Mouse (Mus musculus): ENCODE measurements around the gene C2cd2l. TPM values are rescaled to one million over a fixed set of nuclear protein-coding genes. Genes with fewer than 3 reads are reported as not detected.
A peak's percentile ranks its signal among the peaks of the same experiment; 100 is the strongest.

C2cd2l gene
- polyA plus RNA-seq, 1 experiment from 2014 or later: 6.7 TPM

DNA sequence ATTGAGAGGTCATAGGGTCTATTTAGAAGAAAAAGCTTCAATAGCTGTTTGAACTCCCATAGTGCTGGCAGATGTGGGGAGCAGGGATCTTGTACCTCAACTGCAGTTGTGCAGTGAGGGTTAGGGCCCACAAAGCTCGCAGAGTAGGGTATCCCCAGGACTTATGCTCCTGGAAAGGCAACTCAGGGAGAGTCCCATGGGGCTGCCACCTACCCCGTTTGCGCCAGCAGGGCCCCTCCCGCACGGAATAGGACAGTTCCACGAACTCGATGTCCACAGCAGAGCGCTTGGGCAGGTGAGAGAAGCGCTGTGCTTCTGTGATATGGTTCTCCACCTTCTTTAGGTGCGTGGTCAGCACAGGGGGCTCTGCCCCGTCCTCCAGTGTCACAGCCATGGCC lies 33.1 kb downstream of the C2cd2l start:
- TF ChIP-seq CTCF (IDR thresholded peaks at IDR 0.05; ENCODE audit: low read depth): no peak
- Histone ChIP-seq H3K36me3 (ENCODE audit: insufficient read depth) (no peaks in the 10 kb centered on the region), H3K9me3 (ENCODE audit: low read depth, low read length) (no peaks in the 10 kb centered on the region)

DNA sequence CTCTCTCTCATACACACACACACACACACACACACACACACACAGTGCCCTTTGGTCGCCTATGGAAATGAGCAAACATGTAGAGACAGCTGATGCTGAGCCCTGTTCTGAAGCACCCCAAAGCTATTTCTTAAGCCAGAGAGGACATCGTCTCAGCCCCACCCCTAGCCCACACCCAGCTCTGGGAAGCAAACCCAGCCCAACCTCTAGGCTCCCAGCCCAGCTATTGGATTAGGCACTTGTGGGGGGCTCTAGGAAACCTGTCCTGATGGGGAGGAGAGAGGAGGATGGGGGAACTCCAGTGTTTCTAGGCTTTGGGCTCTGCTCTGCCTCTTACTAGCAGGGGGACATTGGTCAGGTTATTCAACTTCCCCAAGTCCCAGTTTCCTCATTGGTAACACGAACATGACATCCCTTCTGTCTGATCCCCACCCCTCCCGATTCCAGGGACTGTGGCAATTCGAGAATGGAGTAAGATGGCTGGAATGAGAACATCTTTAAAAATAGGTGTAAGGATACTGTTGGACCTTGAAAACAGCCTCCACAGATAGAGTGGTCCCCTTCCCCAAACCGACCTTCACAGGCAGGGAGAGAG lies 33.7 kb downstream of the C2cd2l start:
- no peak overlapping the region for H3K27ac ChIP-seq (ENCODE audit: low read depth)
- ATAC-seq (ENCODE audit: insufficient read depth) (no peak), DNase-seq (no peak)
- H3K4me1 ChIP-seq (ENCODE audit: insufficient read depth): peaks cover 4% of the 10 kb centered on the region; the same call in 1 of the 2 replicates
- H3K4me3 ChIP-seq (ENCODE audit: low read depth, low read length): peak overlapping the region; percentile 11; the same call in 1 of the 2 replicates
- WGBS: 14% methylated on average over 6 of the region's 6 CpGs
- H3K36me3 ChIP-seq (ENCODE audit: insufficient read depth): no peaks in the 10 kb centered on the region
- peak overlapping the region; percentile 97 for H3K4me2 ChIP-seq
- H3K9me3 ChIP-seq (ENCODE audit: low read depth, low read length): no peaks in the 10 kb centered on the region
- TF ChIP-seq CTCF (IDR thresholded peaks at IDR 0.05; ENCODE audit: low read depth): no peak
- H3K27me3 ChIP-seq (ENCODE audit: insufficient read depth, low read length): peaks cover 27% of the 10 kb centered on the region
- no peak overlapping the region for H3K9ac ChIP-seq

More for the DNA sequence above, 33.1 kb downstream of the C2cd2l start:
- Histone ChIP-seq H3K4me1 (ENCODE audit: insufficient read depth) (peaks cover 4% of the 10 kb centered on the region; the same call in 1 of the 2 replicates), H3K27me3 (ENCODE audit: insufficient read depth, low read length) (peaks cover 27% of the 10 kb centered on the region), H3K9ac (peak overlapping the region; percentile 64), H3K4me2 (peak overlapping the region; percentile 97), H3K4me3 (ENCODE audit: low read depth, low read length) (peak overlapping the region; percentile 63), H3K27ac (ENCODE audit: low read depth) (no peak overlapping the region)
- WGBS: 11% methylated on average over 11 of the region's 11 CpGs
- peak; percentile 35 for ATAC-seq (ENCODE audit: insufficient read depth)
- DNase-seq: no peak

DNA sequence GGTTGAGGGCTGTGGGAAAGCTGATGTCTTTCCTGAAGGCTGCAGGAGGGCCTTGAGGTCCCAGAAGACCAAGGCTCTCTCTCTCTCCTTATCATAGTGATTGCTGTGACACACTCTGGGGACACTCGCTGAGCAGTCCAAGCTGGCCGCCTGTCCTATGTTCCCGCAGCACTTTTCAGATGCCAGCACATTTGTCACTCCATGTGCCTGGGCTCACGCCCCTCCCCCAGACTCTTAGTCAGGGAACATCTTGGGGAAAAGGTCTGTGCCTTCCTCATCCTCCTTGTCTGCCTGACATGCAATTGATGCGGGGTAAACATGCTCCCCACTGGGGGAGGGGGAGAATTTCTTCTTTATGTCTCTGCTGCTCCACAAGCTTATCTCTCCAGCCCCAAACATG lies 36.9 kb downstream of the C2cd2l start:
- Histone ChIP-seq H3K9me3 (ENCODE audit: low read depth, low read length) (no peaks in the 10 kb centered on the region), H3K4me3 (ENCODE audit: low read depth, low read length) (no peak overlapping the region), H3K27me3 (ENCODE audit: insufficient read depth, low read length) (peaks cover 14% of the 10 kb centered on the region), H3K4me1 (ENCODE audit: insufficient read depth) (no peaks in the 10 kb centered on the region), H3K9ac (no peak overlapping the region), H3K27ac (ENCODE audit: low read depth) (no peak overlapping the region), H3K36me3 (ENCODE audit: insufficient read depth) (no peaks in the 10 kb centered on the region), H3K4me2 (no peak overlapping the region)
- ATAC-seq (ENCODE audit: insufficient read depth) (no peak), DNase-seq (peak; percentile 5)
- 36% methylated on average over 5 of the region's 5 CpGs for WGBS
- no peak for TF ChIP-seq CTCF (IDR thresholded peaks at IDR 0.05; ENCODE audit: low read depth)

DNA sequence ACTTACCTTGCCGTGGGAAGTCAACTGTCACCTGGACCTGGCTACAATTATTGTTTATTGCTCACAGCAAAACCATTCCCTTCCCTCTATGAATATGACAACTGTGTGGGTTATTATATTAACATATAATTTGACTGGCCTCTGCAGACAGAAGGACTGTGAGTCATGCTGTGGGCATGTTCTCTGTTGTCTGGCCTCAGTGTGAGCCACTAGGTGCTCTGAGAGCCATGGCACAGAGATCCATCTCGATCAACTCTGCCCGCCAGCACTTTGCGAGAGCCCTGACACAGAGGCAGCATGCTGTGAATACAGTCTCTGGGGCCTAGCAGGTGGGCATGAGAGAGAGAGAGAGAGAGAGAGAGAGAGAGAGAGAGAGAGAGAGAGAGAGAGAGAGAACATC lies 50.1 kb downstream of the C2cd2l start:
- no peak overlapping the region for H3K9ac ChIP-seq
- no peaks in the 10 kb centered on the region for H3K27me3 ChIP-seq (ENCODE audit: insufficient read depth, low read length)
- H3K27ac ChIP-seq (ENCODE audit: low read depth): no peak overlapping the region
- TF ChIP-seq CTCF (IDR thresholded peaks at IDR 0.05; ENCODE audit: low read depth): no peak
- no peak for ATAC-seq (ENCODE audit: insufficient read depth)
- H3K4me2 ChIP-seq: no peak overlapping the region
- 79% methylated on average over 4 of the region's 4 CpGs for WGBS
- no peak overlapping the region for H3K4me3 ChIP-seq (ENCODE audit: low read depth, low read length)
- no peak for DNase-seq
- H3K36me3 ChIP-seq (ENCODE audit: insufficient read depth): no peaks in the 10 kb centered on the region
- H3K9me3 ChIP-seq (ENCODE audit: low read depth, low read length): no peaks in the 10 kb centered on the region
- peaks cover 10% of the 10 kb centered on the region for H3K4me1 ChIP-seq (ENCODE audit: insufficient read depth)

DNA sequence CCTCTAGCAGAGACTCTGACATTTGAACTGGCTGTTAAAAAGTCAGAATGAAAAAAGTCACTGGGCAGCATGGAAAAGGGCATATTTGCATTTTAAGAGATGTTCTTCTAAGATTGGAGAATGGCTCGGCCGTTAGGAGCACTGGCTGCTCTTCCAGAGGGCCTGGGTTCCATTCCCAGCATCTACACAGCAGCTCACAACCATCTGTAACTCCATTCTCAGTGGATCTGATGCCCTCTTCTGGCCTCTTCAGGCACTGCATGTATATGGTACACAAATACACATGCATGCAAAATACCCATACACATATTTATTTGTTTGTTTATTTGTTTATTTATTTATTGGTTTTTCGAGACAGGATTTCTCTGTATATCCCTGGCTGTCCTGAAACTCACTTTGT lies 51.0 kb downstream of the C2cd2l start:
- H3K4me1 ChIP-seq (ENCODE audit: insufficient read depth): peaks cover 10% of the 10 kb centered on the region
- no peaks in the 10 kb centered on the region for H3K27me3 ChIP-seq (ENCODE audit: insufficient read depth, low read length)
- H3K4me2 ChIP-seq: no peak overlapping the region
- DNase-seq: peak; percentile 49
- 72% methylated on average over 3 of the region's 3 CpGs for WGBS
- H3K9me3 ChIP-seq (ENCODE audit: low read depth, low read length): no peaks in the 10 kb centered on the region
- no peak overlapping the region for H3K4me3 ChIP-seq (ENCODE audit: low read depth, low read length)
- H3K9ac ChIP-seq: no peak overlapping the region
- H3K36me3 ChIP-seq (ENCODE audit: insufficient read depth): no peaks in the 10 kb centered on the region
- no peak overlapping the region for H3K27ac ChIP-seq (ENCODE audit: low read depth)
- no peak for ATAC-seq (ENCODE audit: insufficient read depth)
- peak; percentile 60 for TF ChIP-seq CTCF (IDR thresholded peaks at IDR 0.05; ENCODE audit: low read depth)

DNA sequence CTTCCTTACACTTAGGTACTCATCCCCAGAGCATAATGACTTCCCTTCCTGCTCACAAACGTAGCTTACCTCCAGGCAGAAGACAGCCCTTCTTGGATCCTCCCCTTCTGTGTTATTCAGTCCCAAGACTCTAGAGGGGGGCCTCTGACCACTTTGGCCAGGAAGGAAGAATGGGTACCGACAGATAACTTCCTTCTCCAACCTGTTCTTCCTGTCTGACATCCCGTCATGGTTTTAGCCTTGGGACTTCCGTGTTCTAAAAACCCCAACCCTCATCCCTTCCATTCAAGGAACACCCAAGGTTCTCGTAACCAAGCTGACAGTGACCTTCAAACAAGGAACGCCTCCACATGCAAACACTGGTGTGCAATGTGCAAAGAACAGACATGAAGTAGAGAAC lies 51.7 kb downstream of the C2cd2l start, which contains the start of gene Nlrx1:
TSS of gene Nlrx1 (minus strand) at position 168 of the 400 bp plus-strand sequence.
- peaks cover 10% of the 10 kb centered on the region for H3K4me1 ChIP-seq (ENCODE audit: insufficient read depth)
- no peak for DNase-seq
- H3K4me3 ChIP-seq (ENCODE audit: low read depth, low read length): peak within 1 kb of the TSS; percentile 53
- peak within 1 kb of the TSS; percentile 79 for H3K9ac ChIP-seq
- TF ChIP-seq CTCF (IDR thresholded peaks at IDR 0.05; ENCODE audit: low read depth): no peak
- peak within 1 kb of the TSS; percentile 80 for H3K27ac ChIP-seq (ENCODE audit: low read depth)
- H3K27me3 ChIP-seq (ENCODE audit: insufficient read depth, low read length): no peaks in the 10 kb centered on the region
- ATAC-seq (ENCODE audit: insufficient read depth): peak; percentile 40
- H3K4me2 ChIP-seq: peak within 1 kb of the TSS; percentile 79
- H3K9me3 ChIP-seq (ENCODE audit: low read depth, low read length): no peaks in the 10 kb centered on the region
- H3K36me3 ChIP-seq (ENCODE audit: insufficient read depth): no peaks in the 10 kb centered on the region
- 62% methylated on average over 6 of the region's 6 CpGs for WGBS

DNA sequence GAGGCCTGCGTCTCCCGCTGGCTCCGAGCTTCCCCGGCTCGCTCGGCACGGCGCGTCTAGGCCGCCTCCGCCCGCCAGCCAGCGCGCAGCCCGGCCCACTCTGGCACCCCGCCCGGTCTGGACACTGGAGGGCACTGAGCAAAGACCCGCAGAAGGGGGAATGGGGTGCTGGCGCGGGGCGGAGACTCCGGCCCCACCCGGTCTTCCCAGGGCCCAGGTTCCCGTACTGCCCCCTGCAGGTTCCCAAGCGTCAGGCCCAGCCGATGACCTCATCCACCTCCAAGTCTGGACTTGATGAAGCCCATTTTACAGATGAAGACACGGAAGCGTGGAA lies 52.1 kb downstream of the C2cd2l start:
- H3K4me2 ChIP-seq: peak overlapping the region; percentile 79
- H3K27me3 ChIP-seq (ENCODE audit: insufficient read depth, low read length): no peaks in the 10 kb centered on the region
- TF ChIP-seq CTCF (IDR thresholded peaks at IDR 0.05; ENCODE audit: low read depth): peak; percentile 75
- peaks cover 10% of the 10 kb centered on the region for H3K4me1 ChIP-seq (ENCODE audit: insufficient read depth)
- DNase-seq (peak; percentile 95), ATAC-seq (ENCODE audit: insufficient read depth) (peak; percentile 95)
- H3K4me3 ChIP-seq (ENCODE audit: low read depth, low read length): peak overlapping the region; percentile 53
- peak overlapping the region; percentile 79 for H3K9ac ChIP-seq
- 6% methylated on average over 28 of the region's 28 CpGs for WGBS
- H3K9me3 ChIP-seq (ENCODE audit: low read depth, low read length): no peaks in the 10 kb centered on the region
- peak overlapping the region; percentile 80 for H3K27ac ChIP-seq (ENCODE audit: low read depth)
- no peaks in the 10 kb centered on the region for H3K36me3 ChIP-seq (ENCODE audit: insufficient read depth)

Data from lung, embryonic 14.5 days (tissue).